Mouse (Mus musculus): ENCODE measurements at regions not wholly inside any gene's neighbourhood (a gene's known extent, or its start where the extent isn't known, plus 50 kb on each side); places are given as distances from the start of the nearest gene placed in this dataset.

- POLR2A ChIA-PET: interaction anchor here in 1 of 4 experiments (1.3 kb wide), 1 partner anchor 11 kb away, joined by 3 read pairs; no protein-coding TSS in a partner anchor
- CTCF ChIA-PET: no interaction called here
These were observed 123.6 kb upstream of the Lef1 start for GRCm38 (mm10) chr3:130986708-130987107.

DNA sequence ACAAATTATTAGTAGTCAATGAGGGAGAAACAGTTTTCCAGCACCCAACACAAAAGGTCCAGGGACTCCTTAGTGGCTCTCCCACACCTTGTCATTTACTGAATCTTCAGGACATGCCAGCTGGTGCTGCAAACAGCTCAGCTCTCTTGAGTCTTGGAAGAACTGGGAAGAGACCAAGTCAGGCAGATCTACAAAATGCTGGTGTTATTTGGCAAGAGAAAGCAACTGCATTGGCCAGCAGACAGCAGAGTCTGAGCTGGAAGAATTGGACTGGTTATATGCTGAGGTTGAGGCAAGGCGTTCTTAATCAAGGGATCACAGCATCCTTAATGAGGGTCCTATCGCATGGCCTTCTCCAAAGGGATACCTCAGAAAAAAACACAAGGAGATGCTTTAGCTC is 124.2 kb upstream of the Lef1 start:
- CTCF ChIA-PET: no interaction called here
- POLR2A ChIA-PET: no interaction called here

DNA sequence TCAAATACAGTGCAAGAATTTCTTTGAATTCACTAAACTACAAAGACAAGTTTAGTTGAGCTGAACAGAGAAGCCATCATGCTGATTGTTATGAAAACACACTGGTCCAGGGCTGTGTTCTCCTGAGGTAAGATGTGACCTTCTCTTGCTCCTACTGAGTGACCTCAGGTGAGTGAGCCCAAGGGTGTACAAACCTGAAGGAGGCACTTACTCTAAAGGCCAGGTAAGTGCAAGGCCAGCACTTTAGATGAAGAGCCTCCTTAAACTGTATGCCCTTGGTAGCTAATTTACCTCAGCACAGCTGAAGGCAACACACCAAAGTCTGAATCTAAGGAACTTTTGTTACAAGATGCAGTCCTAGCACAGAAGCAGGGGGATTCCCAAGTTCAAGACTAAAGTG is 128.7 kb upstream of the Lef1 start:
- ChIA-PET POLR2A (no interaction called here), CTCF (no interaction called here)

DNA sequence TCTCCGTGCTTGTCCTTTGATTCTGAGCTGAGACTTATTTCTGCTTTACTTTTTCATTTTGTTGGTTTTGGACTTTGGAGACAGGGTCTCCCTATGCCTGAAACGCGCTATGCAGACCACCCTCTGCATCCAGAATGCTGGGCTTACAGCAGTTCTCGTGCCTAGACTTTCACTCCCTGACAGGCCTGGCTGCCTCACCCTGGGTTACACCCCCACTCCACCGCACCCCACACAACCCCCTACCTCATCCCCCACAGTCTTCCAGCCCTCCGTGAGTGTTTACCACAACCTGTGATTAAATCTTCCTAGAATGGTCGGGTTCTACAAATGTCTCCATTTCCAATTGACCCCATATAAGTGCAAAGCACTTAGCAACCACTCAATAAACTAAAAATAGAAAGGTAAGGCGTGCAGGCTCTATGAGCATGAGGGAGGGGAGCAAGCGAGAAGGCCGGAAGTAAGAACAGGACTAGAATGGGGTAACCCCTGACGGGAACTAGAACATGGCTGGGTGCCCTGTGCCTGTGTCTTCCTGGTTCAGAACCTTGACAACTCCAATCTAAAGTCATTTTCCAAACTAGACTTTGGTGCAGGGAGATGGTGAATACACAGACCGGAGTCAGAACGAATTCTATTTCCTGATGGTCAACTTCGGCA is 131.2 kb upstream of the Lef1 start:
- CTCF ChIA-PET: interaction anchor here in 1 of 4 experiments (1.0 kb wide), 2 partner anchors 91 to 307 kb away, joined by 3 to 4 read pairs; no protein-coding TSS in a partner anchor
- POLR2A ChIA-PET: interaction anchor here in 1 of 4 experiments (1.0 kb wide), 1 partner anchor 23 kb away, joined by 7 read pairs; no protein-coding TSS in a partner anchor

- ChIA-PET CTCF (interaction anchor here in 1 of 4 experiments (1.0 kb wide), 2 partner anchors 90 to 308 kb away, joined by 3 to 4 read pairs; no protein-coding TSS in a partner anchor), POLR2A (interaction anchor here in 3 of 4 experiments (0.5 to 1.0 kb wide), 3 partner anchors 22 to 241 kb away, joined by 3 to 7 read pairs (median 3); no protein-coding TSS in a partner anchor)
These were observed 132.2 kb upstream of the Lef1 start for GRCm38 (mm10) chr3:130977921-130978700.

DNA sequence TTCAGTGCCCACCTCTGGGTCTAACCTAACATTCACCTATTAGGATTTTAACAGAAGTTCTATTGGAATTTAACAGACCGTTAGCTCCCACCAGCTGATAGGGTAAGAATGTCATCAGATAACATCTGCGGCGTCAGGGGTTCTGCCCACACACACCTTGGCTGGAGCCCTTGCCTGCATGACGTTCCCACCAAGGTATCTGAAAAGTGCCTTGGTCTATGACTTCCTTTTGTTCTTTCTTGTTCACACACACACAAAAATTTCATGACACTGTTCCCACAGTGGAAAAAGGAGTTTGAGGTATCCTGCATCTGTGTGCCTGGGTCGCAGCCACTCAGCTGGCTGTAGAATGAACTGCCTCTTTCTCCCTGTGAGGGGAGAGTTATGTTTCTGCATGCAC is 134.1 kb upstream of the Lef1 start:
- CTCF ChIA-PET: no interaction called here
- POLR2A ChIA-PET: no interaction called here

GRCm38 (mm10) chr3:130975291-130975690 is 135.0 kb upstream of the Lef1 start:
- CTCF ChIA-PET: interaction anchor here in 2 of 4 experiments (0.6 to 0.7 kb wide), 2 partner anchors 512 to 695 kb away, joined by 3 to 6 read pairs; no protein-coding TSS in a partner anchor
- POLR2A ChIA-PET: no interaction called here

DNA sequence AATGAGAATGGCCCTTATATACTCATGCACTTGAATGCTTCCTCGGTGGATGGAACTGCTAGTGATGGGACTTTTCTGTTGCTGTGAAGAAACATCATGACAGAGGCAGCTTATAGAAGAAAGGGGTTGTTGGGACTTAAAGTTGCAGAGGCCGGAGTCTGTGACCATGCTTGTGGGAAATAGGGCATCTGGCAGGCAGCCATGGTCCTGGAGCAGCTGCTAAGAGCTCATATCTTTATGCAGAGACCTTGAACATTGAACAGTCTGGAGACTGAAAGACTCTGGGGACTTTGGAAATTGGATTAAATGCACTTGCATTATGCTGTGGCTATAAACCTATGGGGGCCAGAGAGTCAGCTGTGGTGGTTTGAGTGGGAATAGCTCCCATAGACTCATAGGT is 138.1 kb upstream of the Lef1 start:
- ChIA-PET CTCF (no interaction called here), POLR2A (interaction anchor here in 1 of 4 experiments (0.8 kb wide), 1 partner anchor 38 kb away, joined by 6 read pairs; no protein-coding TSS in a partner anchor)

DNA sequence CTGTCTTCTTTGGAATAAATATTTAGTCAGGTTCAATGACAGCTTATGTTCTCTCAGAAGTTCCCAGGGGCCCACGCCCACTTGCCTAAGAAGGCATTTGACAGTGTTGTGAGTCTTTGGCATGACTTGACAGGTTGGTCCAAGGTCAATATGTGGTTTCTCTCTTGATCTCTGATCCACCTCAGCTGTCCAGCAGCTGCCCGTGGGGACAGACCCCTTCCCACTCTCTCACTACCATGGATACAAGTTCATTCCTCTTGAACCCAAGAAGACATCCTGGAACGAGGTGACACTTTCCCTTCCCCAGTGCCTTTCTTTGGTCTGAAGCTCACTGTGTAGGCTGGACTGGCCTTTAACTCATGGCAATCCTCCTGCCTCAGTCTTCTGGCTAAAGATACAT is 145.0 kb upstream of the Lef1 start:
- ChIA-PET CTCF (no interaction called here), POLR2A (no interaction called here)

DNA sequence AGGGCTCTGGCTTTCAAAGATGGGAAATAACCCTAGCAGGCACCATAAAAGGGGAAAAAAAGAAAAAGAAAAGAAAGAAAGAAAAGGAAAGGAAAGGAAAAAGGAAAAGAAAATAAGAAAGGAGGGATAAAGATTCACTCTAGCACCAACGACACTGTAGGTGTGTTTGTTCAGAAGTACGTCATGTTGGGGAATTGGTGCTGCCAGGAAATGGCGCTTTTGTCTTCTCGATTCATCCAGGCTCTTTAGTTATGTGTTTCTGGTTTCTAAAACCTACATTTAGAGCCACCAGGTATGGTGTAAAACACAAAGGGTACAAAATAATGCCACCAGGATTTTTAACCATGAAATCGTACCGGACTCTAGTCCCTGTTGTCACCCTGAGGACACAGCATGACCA is 146.2 kb upstream of the Lef1 start:
- CTCF ChIA-PET: interaction anchor here in 1 of 4 experiments (0.7 kb wide), 1 partner anchor 1134 kb away, joined by 15 read pairs; no protein-coding TSS in a partner anchor

DNA sequence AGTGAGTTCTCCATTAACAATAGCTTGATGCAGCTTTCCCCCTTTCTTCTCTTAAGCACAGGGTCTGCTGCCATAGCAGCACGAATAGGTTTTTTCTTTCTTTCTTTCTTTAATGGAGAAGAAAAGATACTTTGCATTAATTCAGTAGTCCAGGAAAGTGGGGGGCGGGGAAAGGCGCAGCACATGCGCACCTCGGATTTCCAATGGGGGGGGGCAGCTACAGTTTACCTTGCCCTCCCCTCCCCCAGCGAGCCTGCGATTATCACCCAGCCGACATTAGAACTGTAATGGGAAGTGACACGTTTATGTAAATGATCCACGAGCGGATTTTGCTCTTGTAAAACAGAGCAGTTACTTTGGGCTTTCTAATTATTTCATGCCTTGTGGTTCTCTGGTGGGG is 146.6 kb upstream of the Lef1 start:
- CTCF ChIA-PET: interaction anchor here in 3 of 4 experiments (0.6 to 0.7 kb wide), 4 partner anchors 264 to 1133 kb away, joined by 4 to 15 read pairs (median 10); no protein-coding TSS in a partner anchor

More for the DNA sequence above, 146.2 kb upstream of the Lef1 start:
- POLR2A ChIA-PET: interaction anchor here in 1 of 4 experiments (0.8 kb wide), 1 partner anchor 192 kb away, joined by 8 read pairs; no protein-coding TSS in a partner anchor

GRCm38 (mm10) chr3:130962701-130963472 is 147.4 kb upstream of the Lef1 start:
- POLR2A ChIA-PET: interaction anchor here in 2 of 4 experiments (0.6 to 0.8 kb wide), 4 partner anchors 72 to 358 kb away, joined by 3 to 8 read pairs (median 6); no protein-coding TSS in a partner anchor
- CTCF ChIA-PET: interaction anchor here in 3 of 4 experiments (0.6 to 0.7 kb wide), 4 partner anchors 265 to 1133 kb away, joined by 4 to 15 read pairs (median 10); no protein-coding TSS in a partner anchor

More for the DNA sequence above, 146.6 kb upstream of the Lef1 start:
- POLR2A ChIA-PET: interaction anchor here in 2 of 4 experiments (0.6 to 0.8 kb wide), 4 partner anchors 73 to 357 kb away, joined by 3 to 8 read pairs (median 6); no protein-coding TSS in a partner anchor

DNA sequence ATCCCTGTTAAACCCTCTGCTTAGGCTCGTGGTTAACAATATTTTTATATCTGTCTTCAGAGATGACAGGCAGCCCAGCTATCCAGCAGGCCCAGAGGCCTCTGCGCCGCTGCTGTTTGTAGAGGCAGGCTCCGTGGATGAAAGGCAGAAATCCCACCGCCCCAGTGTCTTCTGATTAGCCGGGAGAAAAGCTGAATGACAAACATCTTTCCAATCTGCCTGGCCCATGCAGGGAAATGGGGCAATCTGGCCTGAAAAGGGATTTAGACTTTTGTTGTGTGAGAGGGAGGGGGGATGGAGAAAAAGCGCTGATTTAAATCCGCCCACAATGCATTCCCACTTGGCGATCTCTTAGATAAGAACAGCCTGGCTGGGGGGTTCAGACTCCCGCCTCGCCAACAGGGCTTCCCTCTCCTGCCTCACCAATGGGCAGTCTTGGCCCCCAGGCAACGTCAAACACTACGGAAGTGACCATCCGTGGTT is 148.1 kb upstream of the Lef1 start:
- CTCF ChIA-PET: no interaction called here
- POLR2A ChIA-PET: no interaction called here

GRCm38 (mm10) chr3:130961704-130962103 is 148.6 kb upstream of the Lef1 start:
- ChIA-PET POLR2A (no interaction called here), CTCF (interaction anchor here in 1 of 4 experiments (0.6 kb wide), 1 partner anchor 535 kb away, joined by 3 read pairs; no protein-coding TSS in a partner anchor)

GRCm38 (mm10) chr3:130955958-130956357 is 154.3 kb upstream of the Lef1 start:
- ChIA-PET CTCF (interaction anchor here in 2 of 4 experiments (0.7 to 0.8 kb wide), 2 partner anchors 21 to 230 kb away, joined by 4 to 10 read pairs; no protein-coding TSS in a partner anchor), POLR2A (interaction anchor here in 2 of 4 experiments (0.7 to 1.6 kb wide), 2 partner anchors 10 to 23 kb away, joined by 7 to 9 read pairs; no protein-coding TSS in a partner anchor)

- ChIA-PET POLR2A (no interaction called here), CTCF (no interaction called here)
These were observed 158.9 kb upstream of the Lef1 start for GRCm38 (mm10) chr3:130951381-130951780.

DNA sequence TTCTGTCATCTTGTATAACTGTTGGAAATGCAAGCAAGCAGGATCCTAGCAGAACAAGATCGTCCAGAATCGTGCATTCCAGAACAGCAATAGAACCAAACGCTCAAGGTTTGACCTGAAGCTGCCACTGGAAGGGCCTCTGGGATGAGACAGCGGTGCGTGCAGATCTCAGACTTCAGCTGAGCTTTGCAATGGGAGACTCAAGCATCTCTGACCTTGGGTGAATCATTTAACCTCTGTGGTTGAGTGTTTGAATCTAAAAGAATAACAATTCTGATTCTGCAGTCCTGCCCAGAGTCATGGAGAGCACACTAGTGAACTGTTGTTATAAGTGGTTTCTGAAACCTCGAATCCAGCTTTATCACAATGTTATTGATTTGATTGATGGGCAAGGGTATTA is 159.4 kb upstream of the Lef1 start:
- ChIA-PET POLR2A (no interaction called here), CTCF (no interaction called here)

GRCm38 (mm10) chr3:130947880-130948279 is 162.4 kb upstream of the Lef1 start:
- ChIA-PET CTCF (no interaction called here), POLR2A (no interaction called here)

DNA sequence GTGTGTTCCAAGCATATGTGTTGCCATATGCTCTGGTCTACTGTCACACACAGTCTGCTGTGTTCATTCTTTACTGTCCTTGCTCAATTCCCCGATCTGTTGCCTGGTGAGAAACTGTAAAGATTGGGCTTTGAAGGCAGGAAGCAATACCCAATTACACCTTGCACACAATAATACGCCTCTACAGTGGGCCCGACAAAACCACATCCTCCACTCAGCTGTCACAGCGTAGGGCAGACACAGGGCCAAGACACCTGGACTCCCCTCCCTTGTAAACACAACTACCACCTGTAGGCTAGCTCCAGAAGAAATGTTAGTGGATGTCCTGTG is 163.0 kb upstream of the Lef1 start:
- POLR2A ChIA-PET: no interaction called here
- CTCF ChIA-PET: interaction anchor here in 1 of 4 experiments (0.6 kb wide), 1 partner anchor 8 kb away, joined by 3 read pairs; no protein-coding TSS in a partner anchor

All from embryonic stem cell, embryonic (primary cell).